Mouse (Mus musculus) liver, embryonic 11.5 days (tissue): ENCODE results near the gene Plekhm1. TPM values are rescaled to one million over a fixed set of nuclear protein-coding genes. Genes with fewer than 3 reads are reported as not detected.

Experiments
- ATAC-seq: fragments of 200-750 bp; cut with Nextera tagmentation; replicated peaks from 2 replicates; pipeline ENCODE4 v1.8.0; 2017; ENCODE audit warnings: moderate number of reproducible peaks, mild to moderate bottlenecking, moderate TSS enrichment, moderate library complexity; ENCODE audit not compliant: low FRiP score
- DNase-seq: peaks from one replicate; pipeline ENCODE4 v3.0.0-alpha.2; 2017; ENCODE audit warnings: low spot score
- H3K27ac ChIP-seq: fragments of 300-500 bp; sonication (generic); 2 replicates; pipeline ENCODE4 v1.5.1; 2014; ENCODE audit warnings: mild to moderate bottlenecking, low read depth, low read length, control low read depth
- H3K27me3 ChIP-seq: fragments of 300-500 bp; sonication (generic); replicated peaks from 2 replicates; pipeline ENCODE4 v1.6.1; 2014; ENCODE audit warnings: low read length, mixed read lengths; ENCODE audit not compliant: control insufficient read depth, insufficient read depth
- H3K36me3 ChIP-seq: fragments of 300-500 bp; sonication (generic); 2 replicates; pipeline ENCODE4 v1.6.1; 2014; ENCODE audit warnings: mild to moderate bottlenecking, low read length, moderate library complexity, mixed read lengths; ENCODE audit not compliant: control insufficient read depth, insufficient read depth
- H3K4me1 ChIP-seq: fragments of 300-500 bp; sonication (generic); replicated peaks from 2 replicates; pipeline ENCODE4 v1.6.1; 2014; ENCODE audit warnings: low read length, mixed read lengths; ENCODE audit not compliant: control insufficient read depth, insufficient read depth
- H3K4me2 ChIP-seq: fragments of 300-500 bp; sonication (generic); 2 replicates; pipeline ENCODE4 v1.6.1; 2014; ENCODE audit warnings: mild to moderate bottlenecking, control low read depth, moderate library complexity
- H3K4me3 ChIP-seq: fragments of 300-500 bp; sonication (generic); 2 replicates; pipeline ENCODE4 v1.5.1; 2014; ENCODE audit warnings: low read depth, low read length, control low read depth
- H3K9ac ChIP-seq: fragments of 300-500 bp; sonication (generic); 2 replicates; pipeline ENCODE4 v1.6.1; 2014; ENCODE audit warnings: low read depth, low read length, control low read depth
- H3K9me3 ChIP-seq: fragments of 300-500 bp; sonication (generic); 2 replicates; pipeline ENCODE4 v1.6.1; 2016; ENCODE audit warnings: low read length, inconsistent platforms, mixed read lengths; ENCODE audit not compliant: control insufficient read depth
- WGBS: fragments of 180-500 bp; shearing (Covaris S2); extraction: QIAGEN DNeasy Blood & Tissue Kit; methylation state at CpG from one replicate; pipeline ENCODE4 v1.1.7; 2014; 5-methylcytosine and 5-hydroxymethylcytosine counted together
- polyA plus RNA-seq: library from polyadenylated mRNA; unstranded; fragments of >200 nt; fragmentation: Nextera tagmentation; extraction: Ambion mirVana; gene quantifications from 2 replicates; pipeline ENCODE4 v1.2.1, GENCODE M21; 2014

Gene Plekhm1
- polyA plus RNA-seq, 1 experiment from 2014 or later = 7.6 TPM

GRCm38 (mm10) chr11:103355251-103355650 is 57.2 kb downstream of the Plekhm1 start:
- Histone ChIP-seq H3K4me1 (peaks cover 2% of the 10 kb centered on the region), H3K36me3 (no peaks in the 10 kb centered on the region), H3K27me3 (peaks cover 24% of the 10 kb centered on the region), H3K4me2 (0 out of 2 replicates have a peak overlapping the region, but pooled peaks have one; percentile 17), H3K9me3 (no peaks in the 10 kb centered on the region), H3K4me3 (no peak overlapping the region), H3K27ac (no peak overlapping the region), H3K9ac (no peak overlapping the region)
- 42% methylated on average over 11 of the region's 11 CpGs for WGBS
- DNase-seq = no peak
- no peak for ATAC-seq

- Histone ChIP-seq H3K27me3 (peaks cover 14% of the 10 kb centered on the region), H3K27ac (no peak overlapping the region), H3K9ac (no peak overlapping the region), H3K4me3 (no peak overlapping the region), H3K4me1 (no peaks in the 10 kb centered on the region; the same call in 1 of the 2 replicates), H3K36me3 (no peaks in the 10 kb centered on the region), H3K9me3 (no peaks in the 10 kb centered on the region), H3K4me2 (no peak overlapping the region)
- DNase-seq (no peak), ATAC-seq (no peak)
- WGBS = 85% methylated on average over 3 of the region's 3 CpGs
These were observed 58.5 kb downstream of the Plekhm1 start for GRCm38 (mm10) chr11:103354033-103354432.

- no peak for DNase-seq
- 81% methylated on average over 5 of the region's 5 CpGs for WGBS
- no peak overlapping the region for H3K9ac ChIP-seq
- no peaks in the 10 kb centered on the region for H3K36me3 ChIP-seq
- no peaks in the 10 kb centered on the region for H3K9me3 ChIP-seq
- no peak overlapping the region for H3K4me2 ChIP-seq
- H3K4me1 ChIP-seq = no peaks in the 10 kb centered on the region; the same call in 1 of the 2 replicates
- no peak overlapping the region for H3K4me3 ChIP-seq
- no peak overlapping the region for H3K27ac ChIP-seq
- no peak for ATAC-seq
- 0 out of 2 replicates have a peak, but pooled peaks cover 3% of the 10 kb centered on the region for H3K27me3 ChIP-seq
These were observed 60.2 kb downstream of the Plekhm1 start for GRCm38 (mm10) chr11:103352239-103352814.

- Histone ChIP-seq H3K4me3 (no peak overlapping the region), H3K4me1 (peaks cover 7% of the 10 kb centered on the region; the same call in 1 of the 2 replicates), H3K27ac (no peak overlapping the region), H3K27me3 (no peaks in the 10 kb centered on the region), H3K9ac (no peak overlapping the region), H3K9me3 (no peaks in the 10 kb centered on the region), H3K4me2 (no peak overlapping the region), H3K36me3 (no peaks in the 10 kb centered on the region)
- ATAC-seq = no peak
- DNase-seq = no peak
- WGBS = 84% methylated on average over 12 of the region's 12 CpGs
These were observed 61.7 kb downstream of the Plekhm1 start for GRCm38 (mm10) chr11:103350711-103351315.

GRCm38 (mm10) chr11:103349699-103350098 is 62.8 kb downstream of the Plekhm1 start:
- Histone ChIP-seq H3K4me3 (no peak overlapping the region), H3K4me2 (no peak overlapping the region), H3K4me1 (peaks cover 7% of the 10 kb centered on the region; the same call in 1 of the 2 replicates), H3K9me3 (no peaks in the 10 kb centered on the region), H3K27ac (no peak overlapping the region), H3K36me3 (no peaks in the 10 kb centered on the region), H3K27me3 (no peaks in the 10 kb centered on the region), H3K9ac (no peak overlapping the region)
- DNase-seq = no peak
- ATAC-seq = no peak
- 76% methylated on average over 2 of the region's 2 CpGs for WGBS

- 50% methylated on average over 5 of the region's 5 CpGs for WGBS
- H3K9me3 ChIP-seq = no peaks in the 10 kb centered on the region
- no peak overlapping the region for H3K9ac ChIP-seq
- no peaks in the 10 kb centered on the region for H3K36me3 ChIP-seq
- no peak overlapping the region for H3K4me3 ChIP-seq
- H3K27me3 ChIP-seq = no peaks in the 10 kb centered on the region
- H3K4me2 ChIP-seq = no peak overlapping the region
- no peak overlapping the region for H3K27ac ChIP-seq
- DNase-seq (no peak), ATAC-seq (no peak)
- H3K4me1 ChIP-seq = peaks cover 7% of the 10 kb centered on the region; the same call in 1 of the 2 replicates
These were observed 65.8 kb downstream of the Plekhm1 start for GRCm38 (mm10) chr11:103346657-103347056.

- Histone ChIP-seq H3K4me1 (peaks cover 7% of the 10 kb centered on the region; the same call in 1 of the 2 replicates), H3K36me3 (no peaks in the 10 kb centered on the region), H3K4me2 (no peak overlapping the region), H3K9me3 (no peaks in the 10 kb centered on the region), H3K27ac (no peak overlapping the region), H3K27me3 (no peaks in the 10 kb centered on the region), H3K9ac (no peak overlapping the region), H3K4me3 (no peak overlapping the region)
- 54% methylated on average over 7 of the region's 7 CpGs for WGBS
- ATAC-seq (no peak), DNase-seq (no peak)
These were observed 66.3 kb downstream of the Plekhm1 start for GRCm38 (mm10) chr11:103346236-103346635.

- ATAC-seq (no peak), DNase-seq (no peak)
- no peak overlapping the region for H3K4me3 ChIP-seq
- no peak overlapping the region for H3K27ac ChIP-seq
- 71% methylated on average over 7 of the region's 7 CpGs for WGBS
- H3K27me3 ChIP-seq = no peaks in the 10 kb centered on the region
- no peak overlapping the region for H3K9ac ChIP-seq
- no peaks in the 10 kb centered on the region for H3K9me3 ChIP-seq
- H3K36me3 ChIP-seq = no peaks in the 10 kb centered on the region
- H3K4me1 ChIP-seq = peaks cover 7% of the 10 kb centered on the region; the same call in 1 of the 2 replicates
- H3K4me2 ChIP-seq = no peak overlapping the region
These were observed 66.9 kb downstream of the Plekhm1 start for GRCm38 (mm10) chr11:103345408-103346091.
